Mouse (Mus musculus): ENCODE results near the gene Agbl5. TPM values are rescaled to one million over a fixed set of nuclear protein-coding genes. Genes with fewer than 3 reads are reported as not detected.

Agbl5 gene
- total RNA-seq, 2 experiments from 2014 or later = 1.8 to 2.6 TPM

- intact Hi-C loops (cut with DNase I; ENCODE audit: low total_unique reads) = no loop called here
- no peak for DNase-seq
Measured at GRCm38 (mm10) chr5:30943004-30943403, 54.5 kb downstream of the Agbl5 start.

GRCm38 (mm10) chr5:30944344-30944743 is 55.9 kb downstream of the Agbl5 start:
- no peak for DNase-seq
- intact Hi-C loops (cut with DNase I; ENCODE audit: low total_unique reads) = no loop called here

DNA sequence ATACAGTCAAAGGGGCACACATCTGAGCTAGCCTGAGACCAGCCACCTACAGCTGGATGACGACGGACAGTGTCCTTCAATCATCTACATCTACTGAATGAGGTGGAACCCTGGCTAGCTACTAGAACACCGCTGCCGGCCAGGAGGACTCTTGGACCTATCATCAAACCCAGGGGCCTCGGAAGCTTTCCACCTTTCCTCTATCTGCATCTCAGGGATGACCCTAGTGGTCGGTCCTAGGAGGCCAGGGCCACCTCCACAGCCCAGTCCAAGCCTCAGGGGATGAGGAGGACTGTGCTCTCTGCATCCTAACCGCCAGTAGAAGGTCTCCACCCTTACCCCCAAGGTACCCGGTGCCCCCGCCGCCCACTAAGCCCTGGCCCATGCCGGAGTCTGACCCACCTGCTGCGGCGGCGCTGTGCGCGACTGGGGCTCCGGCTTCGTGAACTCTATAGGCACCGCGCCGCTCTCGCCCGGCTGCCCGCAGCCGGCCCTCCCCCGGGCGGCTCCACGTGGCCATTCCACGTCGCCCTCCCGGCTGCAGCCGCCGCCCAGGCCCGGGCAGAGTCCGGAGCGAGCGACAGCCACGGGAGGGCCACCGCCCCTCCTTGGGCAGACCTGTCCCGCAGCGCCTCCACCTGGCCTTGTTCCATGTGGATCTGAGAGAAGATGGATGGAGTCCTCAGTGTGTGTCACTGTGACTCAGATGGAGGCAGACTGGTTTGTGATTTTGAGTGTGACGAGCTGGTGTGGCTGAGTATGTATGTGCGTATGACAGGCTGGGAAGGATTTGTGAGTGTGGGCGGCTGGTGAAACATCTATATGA is 56.7 kb downstream of the Agbl5 start, which contains the start of gene Cgref1:
Cgref1 (minus strand) TSS at position 636 of the 826 bp plus-strand sequence.
- intact Hi-C loops (cut with DNase I; ENCODE audit: low total_unique reads) = no loop called here
- DNase-seq = peak; percentile 66

DNA sequence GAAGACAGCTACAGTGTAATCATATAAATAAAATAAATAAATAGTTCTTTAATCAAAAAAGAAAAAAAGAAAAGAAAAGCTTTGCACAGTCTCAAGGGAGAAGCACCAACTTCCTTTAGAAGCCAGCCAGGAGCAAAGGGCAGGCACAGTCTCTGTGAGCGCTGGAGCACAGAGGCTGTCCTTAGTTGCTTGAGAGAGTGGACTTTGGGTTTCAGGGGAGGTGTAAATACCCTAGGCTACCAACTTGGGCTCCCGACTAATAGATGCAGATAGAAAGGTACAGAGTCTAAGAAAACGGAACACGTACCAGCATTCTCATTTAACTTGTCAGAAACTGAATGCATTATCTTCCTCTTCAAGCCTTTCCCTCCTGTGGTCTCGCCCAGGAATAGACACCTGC is 60.1 kb downstream of the Agbl5 start:
- DNase-seq = no peak
- intact Hi-C loops (cut with DNase I; ENCODE audit: low total_unique reads) = no loop called here

DNA sequence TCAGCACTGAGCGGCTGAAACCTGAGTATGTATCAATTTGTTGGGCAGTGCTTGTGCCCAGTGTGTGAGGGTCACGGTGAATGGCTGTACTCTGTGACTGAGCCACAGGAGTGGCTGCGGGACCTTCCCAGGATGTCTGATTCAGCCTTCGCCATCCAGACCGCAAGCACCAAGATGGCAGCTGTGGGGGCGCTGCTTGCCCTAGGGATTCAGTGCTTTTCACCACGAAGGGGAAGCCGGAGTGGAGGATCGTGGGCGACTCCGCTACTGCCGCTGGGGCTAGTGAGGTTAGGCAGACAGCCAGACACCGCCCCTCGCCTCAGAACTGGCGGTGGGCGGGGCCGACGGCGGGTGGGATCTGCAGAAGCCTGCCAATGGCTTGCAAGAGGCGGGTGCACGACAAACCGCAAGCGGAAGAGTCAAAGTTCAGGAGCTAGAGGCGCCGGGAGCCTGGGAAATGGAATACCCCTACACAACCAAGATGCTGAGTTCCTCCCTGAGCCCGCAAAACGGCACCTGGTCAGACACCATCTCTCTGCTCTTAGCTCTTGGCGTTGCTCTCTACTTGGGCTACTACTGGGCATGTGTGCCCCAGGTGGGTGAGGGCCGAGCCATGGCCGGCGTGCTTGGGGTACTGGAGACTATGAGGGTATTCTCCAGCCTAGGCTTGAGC is 61.3 kb downstream of the Agbl5 start:
- DNase-seq = peak; percentile 93
- intact Hi-C loops (cut with DNase I; ENCODE audit: low total_unique reads) = no loop called here

DNA sequence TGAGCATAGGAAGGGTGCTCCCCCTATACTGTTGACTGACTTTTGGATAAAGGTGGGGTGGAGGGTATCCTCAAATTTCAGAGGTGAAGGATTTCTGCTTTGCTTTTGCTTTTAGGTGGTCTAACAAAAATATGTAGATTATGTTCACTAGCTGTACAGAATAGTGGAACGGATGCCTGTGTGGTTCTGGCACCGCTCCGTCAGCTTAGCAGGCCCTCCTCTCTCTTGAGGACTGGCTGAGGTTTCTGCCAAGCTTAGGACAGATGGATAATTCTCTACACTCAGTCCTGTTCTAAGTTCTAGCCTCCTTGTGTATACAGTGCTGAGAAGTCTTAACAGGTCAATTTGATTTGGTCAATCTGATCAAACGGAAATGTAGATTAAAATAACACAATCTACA is 62.0 kb downstream of the Agbl5 start:
- intact Hi-C loops (cut with DNase I; ENCODE audit: low total_unique reads) = no loop called here

GRCm38 (mm10) chr5:30950922-30951321 is 62.4 kb downstream of the Agbl5 start:
- DNase-seq = no peak
- intact Hi-C loops (cut with DNase I; ENCODE audit: low total_unique reads) = no loop called here

More for the DNA sequence above, 62.0 kb downstream of the Agbl5 start:
- DNase-seq = no peak

- no peak for DNase-seq
- intact Hi-C loops (cut with DNase I; ENCODE audit: low total_unique reads) = no loop called here
Measured at GRCm38 (mm10) chr5:30951706-30952105, 63.2 kb downstream of the Agbl5 start.

- intact Hi-C loops (cut with DNase I; ENCODE audit: low total_unique reads) = no loop called here
- no peak for DNase-seq
Measured at GRCm38 (mm10) chr5:30952551-30952950, 64.1 kb downstream of the Agbl5 start.

GRCm38 (mm10) chr5:30954065-30954464 is 65.6 kb downstream of the Agbl5 start:
- no peak for DNase-seq
- intact Hi-C loops (cut with DNase I; ENCODE audit: low total_unique reads) = no loop called here

DNA sequence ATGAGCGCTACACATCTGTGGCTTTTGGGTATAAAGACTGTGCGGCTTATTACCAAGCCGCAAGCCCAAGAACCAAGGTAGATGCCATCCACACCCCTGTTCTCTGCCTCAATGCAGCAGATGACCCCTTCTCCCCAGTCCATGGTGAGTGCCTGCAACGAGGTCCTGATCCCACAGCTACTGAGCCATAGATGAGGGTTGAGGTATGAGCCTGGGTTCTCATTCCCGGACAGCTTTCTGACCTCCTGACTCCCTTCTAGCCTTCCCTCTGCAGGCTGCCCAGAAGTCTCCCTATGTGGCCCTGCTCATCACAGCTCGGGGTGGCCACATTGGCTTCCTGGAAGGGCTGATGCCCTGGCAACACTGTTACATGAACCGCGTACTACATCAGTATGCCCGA is 66.1 kb downstream of the Agbl5 start:
- no peak for DNase-seq
- intact Hi-C loops (cut with DNase I; ENCODE audit: low total_unique reads) = no loop called here

- intact Hi-C loops (cut with DNase I; ENCODE audit: low total_unique reads) = no loop called here
- no peak for DNase-seq
Measured at GRCm38 (mm10) chr5:30955751-30956150, 67.3 kb downstream of the Agbl5 start.

Other genes starting within 250 kb of the Agbl5 start
- gene Slc35f6, start 240.8 kb upstream of the Agbl5 start, total RNA-seq (2021) = 10 to 100 TPM; 11.8 to 13.8 TPM
- 10 to 100 TPM in 1 of 2 experiments, 1 to 10 TPM in 1; 7.0 to 10.2 TPM for gene Cenpa, start 221.9 kb upstream of the Agbl5 start, total RNA-seq (2021)
- gene Dpysl5, start 177.1 kb upstream of the Agbl5 start, total RNA-seq (2021) = 1 to 10 TPM; 1.6 to 2.0 TPM
- 10 to 100 TPM; 59.6 to 61.7 TPM for gene Mapre3, start 74.1 kb upstream of the Agbl5 start, total RNA-seq (2021)
- gene Tmem214, start 20.7 kb upstream of the Agbl5 start, total RNA-seq (2021) = 10 to 100 TPM; 33.5 to 37.4 TPM
- gene Ost4, start 19.1 kb downstream of the Agbl5 start, total RNA-seq (2021) = 100 to 1,000 TPM; 119 to 134 TPM
- 10 to 100 TPM; 25.7 to 31.3 TPM for gene Emilin1, start 24.7 kb downstream of the Agbl5 start, total RNA-seq (2021)
- 10 to 100 TPM; 31.4 to 32.7 TPM for gene Khk, start 32.7 kb downstream of the Agbl5 start, total RNA-seq (2021)
- 1 to 10 TPM; 4.5 to 7.7 TPM for gene Cgref1, start 56.9 kb downstream of the Agbl5 start, total RNA-seq (2021)
- gene Preb, start 71.7 kb downstream of the Agbl5 start, total RNA-seq (2021) = 10 to 100 TPM; 77.5 to 90.5 TPM
- gene Tcf23, start 80.0 kb downstream of the Agbl5 start, total RNA-seq (2021) = under 1 TPM; 0.35 to 0.66 TPM
- 10 to 100 TPM; 56.7 to 63.5 TPM for gene Atraid, start 159.6 kb downstream of the Agbl5 start, total RNA-seq (2021)
- gene Slc5a6, start 160.2 kb downstream of the Agbl5 start, total RNA-seq (2021) = 1 to 10 TPM; 2.5 to 2.8 TPM
- gene Cad, start 166.1 kb downstream of the Agbl5 start, total RNA-seq (2021) = 10 to 100 TPM; 12.3 to 19.9 TPM
- gene Dnajc5g, start 217.6 kb downstream of the Agbl5 start, total RNA-seq (2021) = not detected
- under 1 TPM in 1 of 2 experiments, not detected in 1; 0.10 TPM for gene Slc30a3, start 219.5 kb downstream of the Agbl5 start, total RNA-seq (2021)
- 100 to 1,000 TPM; 190 to 215 TPM for gene Trim54, start 228.0 kb downstream of the Agbl5 start, total RNA-seq (2021)